Mouse (Mus musculus): ENCODE results near the gene Adcy5. TPM values are rescaled to one million over a fixed set of nuclear protein-coding genes. Genes with fewer than 3 reads are reported as not detected.

Gene Adcy5
- polyA plus RNA-seq, 1 experiment = 6.8 TPM

DNA sequence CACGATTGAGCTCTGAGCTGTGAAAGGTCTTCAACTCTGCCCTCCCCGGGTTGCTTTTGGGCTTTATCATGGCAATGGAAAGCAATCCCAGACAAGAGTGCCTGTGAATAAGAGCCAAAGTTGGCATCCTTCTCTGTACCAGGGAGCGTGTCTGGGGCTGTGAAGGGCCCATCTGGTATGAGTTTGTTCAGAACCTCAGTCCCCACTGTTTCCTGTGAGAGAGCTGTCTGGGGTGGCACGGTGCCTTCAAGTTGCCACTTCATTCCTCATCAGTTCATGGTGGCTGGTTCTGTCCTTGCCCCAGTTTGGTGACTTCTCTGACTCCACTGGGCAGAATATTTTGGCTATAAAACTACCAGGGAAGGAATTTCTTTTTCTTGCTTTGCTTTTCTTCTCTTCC, 33.4 kb downstream of the Adcy5 start:
- no peak for TF ChIP-seq CTCF (IDR thresholded peaks at IDR 0.05; ENCODE audit: borderline replicate concordance, control insufficient read depth, extremely low read depth, insufficient read depth, low read length, poor library complexity)
- TF ChIP-seq POLR2A (IDR thresholded peaks at IDR 0.05; ENCODE audit: control insufficient read depth, extremely low read depth, insufficient read depth, low read length, poor library complexity) = no peak
- H3K4me3 ChIP-seq (ENCODE audit: control insufficient read depth, insufficient read depth, low read length) = no peak overlapping the region
- WGBS = 68% methylated on average over 4 of the region's 4 CpGs
- no peak for DNase-seq
- no peak overlapping the region for H3K27ac ChIP-seq (ENCODE audit: control insufficient read depth, insufficient read depth, low read length)
- no peaks in the 10 kb centered on the region for H3K27me3 ChIP-seq (ENCODE audit: control insufficient read depth, insufficient read depth, low read length)
- no peaks in the 10 kb centered on the region for H3K36me3 ChIP-seq (ENCODE audit: control insufficient read depth, insufficient read depth, low read length)
- H3K4me1 ChIP-seq (replicated peaks; ENCODE audit: control insufficient read depth, insufficient read depth, low read length) = no peaks in the 10 kb centered on the region

DNA sequence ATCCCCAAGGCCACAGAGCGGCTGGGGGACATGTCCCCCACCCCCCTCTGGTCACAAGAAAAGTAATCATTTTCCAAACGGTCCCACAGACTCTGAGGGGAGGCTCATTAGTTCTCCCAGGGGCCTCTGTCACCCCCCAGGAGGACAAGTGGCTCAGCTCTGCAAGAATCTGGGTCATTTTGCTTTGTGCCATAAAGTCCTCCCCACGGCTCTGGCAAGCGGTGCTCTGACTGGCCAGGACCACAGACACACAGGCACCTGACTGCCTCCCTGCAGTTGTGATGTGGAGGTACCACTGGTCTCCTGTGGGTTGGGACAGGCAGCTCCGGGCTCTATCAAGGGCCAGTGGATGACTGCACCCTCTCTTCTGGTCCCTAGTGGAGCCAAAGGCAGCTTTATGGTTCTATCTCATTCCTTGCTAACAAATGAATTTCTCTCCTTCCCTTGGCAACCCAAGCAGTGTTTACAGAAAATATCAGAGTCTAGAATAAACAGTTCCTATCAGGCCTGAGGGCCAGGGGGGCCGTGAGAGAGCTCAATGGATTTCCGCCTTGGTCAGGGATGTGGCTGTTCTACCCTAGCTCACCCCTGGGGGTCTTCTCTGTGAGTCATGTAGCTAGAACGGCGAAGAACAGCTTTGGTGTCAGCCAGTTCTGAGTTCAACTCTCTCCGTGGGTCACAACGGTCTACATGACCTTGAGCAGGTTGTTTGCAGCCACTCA, 34.9 kb downstream of the Adcy5 start:
- Histone ChIP-seq H3K4me1 (replicated peaks; ENCODE audit: control insufficient read depth, insufficient read depth, low read length) (no peaks in the 10 kb centered on the region), H3K27me3 (ENCODE audit: control insufficient read depth, insufficient read depth, low read length) (no peaks in the 10 kb centered on the region), H3K4me3 (ENCODE audit: control insufficient read depth, insufficient read depth, low read length) (no peak overlapping the region), H3K36me3 (ENCODE audit: control insufficient read depth, insufficient read depth, low read length) (no peaks in the 10 kb centered on the region), H3K27ac (ENCODE audit: control insufficient read depth, insufficient read depth, low read length) (no peak overlapping the region)
- 86% methylated on average over 11 of the region's 11 CpGs for WGBS
- DNase-seq = no peak
- no peak for TF ChIP-seq POLR2A (IDR thresholded peaks at IDR 0.05; ENCODE audit: control insufficient read depth, extremely low read depth, insufficient read depth, low read length, poor library complexity)
- TF ChIP-seq CTCF (IDR thresholded peaks at IDR 0.05; ENCODE audit: borderline replicate concordance, control insufficient read depth, extremely low read depth, insufficient read depth, low read length, poor library complexity) = no peak

DNA sequence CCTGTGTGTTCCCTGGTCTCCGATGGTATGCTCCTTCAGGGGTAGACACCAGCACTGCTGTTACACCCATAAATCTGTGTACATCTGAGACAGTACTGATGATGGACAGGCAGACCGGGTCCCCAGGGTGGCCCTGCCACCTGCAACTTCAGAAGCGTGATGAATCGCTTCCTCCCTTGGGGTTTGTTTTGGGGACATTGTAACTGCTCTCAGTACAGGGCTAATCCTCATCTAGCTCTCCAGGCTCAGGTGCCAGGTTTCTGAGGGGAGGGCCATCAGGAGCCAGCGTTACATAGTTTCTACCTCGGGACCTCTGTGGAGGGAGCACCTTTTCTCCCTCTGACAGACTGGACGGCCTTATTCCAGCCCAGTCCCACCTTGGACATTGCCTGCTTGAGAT, 36.1 kb downstream of the Adcy5 start:
- TF ChIP-seq CTCF (IDR thresholded peaks at IDR 0.05; ENCODE audit: borderline replicate concordance, control insufficient read depth, extremely low read depth, insufficient read depth, low read length, poor library complexity) (no peak), POLR2A (IDR thresholded peaks at IDR 0.05; ENCODE audit: control insufficient read depth, extremely low read depth, insufficient read depth, low read length, poor library complexity) (no peak)
- no peak for DNase-seq
- Histone ChIP-seq H3K4me3 (ENCODE audit: control insufficient read depth, insufficient read depth, low read length) (no peak overlapping the region), H3K27me3 (ENCODE audit: control insufficient read depth, insufficient read depth, low read length) (no peaks in the 10 kb centered on the region), H3K36me3 (ENCODE audit: control insufficient read depth, insufficient read depth, low read length) (no peaks in the 10 kb centered on the region), H3K4me1 (replicated peaks; ENCODE audit: control insufficient read depth, insufficient read depth, low read length) (no peaks in the 10 kb centered on the region), H3K27ac (ENCODE audit: control insufficient read depth, insufficient read depth, low read length) (no peak overlapping the region)
- WGBS = 55% methylated on average over 7 of the region's 7 CpGs

DNA sequence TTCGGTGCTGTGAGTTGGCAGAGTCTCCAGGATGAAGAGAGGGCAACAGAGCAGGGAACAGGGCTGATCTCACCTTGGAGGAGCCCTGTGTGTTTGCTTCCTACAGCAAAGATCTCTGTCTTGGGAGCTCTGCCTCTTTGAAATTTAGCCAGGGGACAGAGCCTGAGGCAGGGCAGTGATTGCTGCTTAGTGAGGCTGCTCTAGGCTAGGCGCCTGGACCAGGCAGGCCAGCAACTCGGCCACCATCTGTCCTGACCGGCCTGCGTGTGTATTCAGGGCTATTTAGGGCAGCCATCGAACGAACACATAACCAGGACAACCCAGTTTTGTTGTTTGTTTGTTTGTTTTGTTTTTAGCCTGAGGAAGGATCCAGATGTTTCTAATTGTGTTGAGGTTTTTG, 36.6 kb downstream of the Adcy5 start:
- no peaks in the 10 kb centered on the region for H3K4me1 ChIP-seq (replicated peaks; ENCODE audit: control insufficient read depth, insufficient read depth, low read length)
- H3K27me3 ChIP-seq (ENCODE audit: control insufficient read depth, insufficient read depth, low read length) = no peaks in the 10 kb centered on the region
- H3K4me3 ChIP-seq (ENCODE audit: control insufficient read depth, insufficient read depth, low read length) = no peak overlapping the region
- 91% methylated on average over 7 of the region's 7 CpGs for WGBS
- no peaks in the 10 kb centered on the region for H3K36me3 ChIP-seq (ENCODE audit: control insufficient read depth, insufficient read depth, low read length)
- TF ChIP-seq CTCF (IDR thresholded peaks at IDR 0.05; ENCODE audit: borderline replicate concordance, control insufficient read depth, extremely low read depth, insufficient read depth, low read length, poor library complexity) (no peak), POLR2A (IDR thresholded peaks at IDR 0.05; ENCODE audit: control insufficient read depth, extremely low read depth, insufficient read depth, low read length, poor library complexity) (no peak)
- no peak overlapping the region for H3K27ac ChIP-seq (ENCODE audit: control insufficient read depth, insufficient read depth, low read length)
- no peak for DNase-seq

DNA sequence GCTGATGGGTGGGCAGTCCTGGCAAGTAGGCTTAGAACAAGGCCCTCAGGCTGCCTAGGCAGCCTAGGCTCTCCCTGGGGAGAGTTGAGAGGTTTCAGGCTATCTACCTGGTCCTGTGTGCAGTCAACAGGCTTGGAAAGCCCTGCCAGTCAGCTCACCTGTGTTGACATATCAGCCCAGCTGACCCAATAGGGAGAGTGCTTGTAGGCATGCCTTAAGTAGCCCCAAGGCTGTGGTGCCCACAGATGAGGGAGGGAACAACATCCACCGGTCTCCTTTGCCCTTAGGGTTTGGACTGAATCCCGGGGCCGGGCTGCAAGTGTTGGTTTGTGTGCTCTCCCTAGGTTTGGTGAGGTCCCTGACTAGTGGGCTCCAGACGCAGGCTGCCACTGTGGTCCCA, 37.8 kb downstream of the Adcy5 start:
- no peak for DNase-seq
- Histone ChIP-seq H3K4me1 (replicated peaks; ENCODE audit: control insufficient read depth, insufficient read depth, low read length) (no peaks in the 10 kb centered on the region), H3K4me3 (ENCODE audit: control insufficient read depth, insufficient read depth, low read length) (no peak overlapping the region), H3K36me3 (ENCODE audit: control insufficient read depth, insufficient read depth, low read length) (no peaks in the 10 kb centered on the region), H3K27me3 (ENCODE audit: control insufficient read depth, insufficient read depth, low read length) (no peaks in the 10 kb centered on the region), H3K27ac (ENCODE audit: control insufficient read depth, insufficient read depth, low read length) (no peak overlapping the region)
- TF ChIP-seq POLR2A (IDR thresholded peaks at IDR 0.05; ENCODE audit: control insufficient read depth, extremely low read depth, insufficient read depth, low read length, poor library complexity) (no peak), CTCF (IDR thresholded peaks at IDR 0.05; ENCODE audit: borderline replicate concordance, control insufficient read depth, extremely low read depth, insufficient read depth, low read length, poor library complexity) (no peak)
- 96% methylated on average over 4 of the region's 4 CpGs for WGBS

DNA sequence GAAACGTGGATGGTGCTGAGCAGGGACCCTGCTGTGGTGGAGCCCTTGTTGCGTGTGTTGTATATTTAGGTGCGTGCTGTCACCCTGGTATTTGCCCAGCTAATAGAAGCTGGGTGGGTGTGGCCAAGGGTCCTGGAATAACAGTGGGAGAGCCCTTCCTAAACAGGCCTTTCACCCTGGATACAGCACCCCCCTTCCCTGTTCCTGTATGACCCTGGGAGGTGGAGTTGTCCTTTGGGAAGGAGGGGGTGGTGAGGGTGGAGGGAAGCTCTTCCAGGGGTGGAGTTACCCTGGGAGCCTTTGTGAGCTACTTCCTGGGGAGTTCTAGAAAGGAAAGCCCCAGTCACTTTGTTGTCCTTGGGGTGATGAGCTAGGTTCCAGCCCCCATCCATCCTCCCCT, 38.7 kb downstream of the Adcy5 start:
- H3K4me3 ChIP-seq (ENCODE audit: control insufficient read depth, insufficient read depth, low read length) = no peak overlapping the region
- no peak for DNase-seq
- 88% methylated on average over 3 of the region's 3 CpGs for whole genome bisulfite sequencing
- no peaks in the 10 kb centered on the region for H3K36me3 ChIP-seq (ENCODE audit: control insufficient read depth, insufficient read depth, low read length)
- TF ChIP-seq POLR2A (IDR thresholded peaks at IDR 0.05; ENCODE audit: control insufficient read depth, extremely low read depth, insufficient read depth, low read length, poor library complexity) = no peak
- no peak for TF ChIP-seq CTCF (IDR thresholded peaks at IDR 0.05; ENCODE audit: borderline replicate concordance, control insufficient read depth, extremely low read depth, insufficient read depth, low read length, poor library complexity)
- H3K4me1 ChIP-seq (replicated peaks; ENCODE audit: control insufficient read depth, insufficient read depth, low read length) = no peaks in the 10 kb centered on the region
- H3K27me3 ChIP-seq (ENCODE audit: control insufficient read depth, insufficient read depth, low read length) = no peaks in the 10 kb centered on the region
- no peak overlapping the region for H3K27ac ChIP-seq (ENCODE audit: control insufficient read depth, insufficient read depth, low read length)

Measured in thymus, adult 2 months (tissue).